Mouse (Mus musculus) limb, embryonic 15.5 days (tissue): Measurements from ENCODE around the gene Xiap. TPM values are rescaled to one million over a fixed set of nuclear protein-coding genes. Genes with fewer than 3 reads are reported as not detected.
A peak's percentile ranks its signal among the peaks of the same experiment; 100 is the strongest.
"Not testable (repeated sequence)": the region's sequence is repeated elsewhere in the genome, so short reads cannot be mapped to it uniquely, and the experiment has no call there.

ENCODE experiments used
- ATAC-seq: fragments of 200-750 bp; cut with Nextera tagmentation; 2 replicates; pipeline ENCODE4 v1.8.0; 2017; ENCODE audit warnings: low read depth, moderate TSS enrichment; ENCODE audit not compliant: insufficient number of reproducible peaks, low FRiP score, low TSS enrichment
- H3K27ac ChIP-seq: fragments of 300-500 bp; sonication (generic); 2 replicates; pipeline ENCODE4 v1.5.1; 2015; ENCODE audit warnings: moderate library complexity, mild to moderate bottlenecking, inconsistent platforms
- H3K27me3 ChIP-seq: fragments of 300-500 bp; sonication (generic); 2 replicates; pipeline ENCODE4 v1.6.1; 2015; ENCODE audit warnings: inconsistent platforms
- H3K36me3 ChIP-seq: fragments of 300-500 bp; sonication (generic); 2 replicates; pipeline ENCODE4 v1.6.1; 2015; ENCODE audit warnings: inconsistent platforms
- H3K4me1 ChIP-seq: fragments of 300-500 bp; sonication (generic); 2 replicates; pipeline ENCODE4 v1.6.1; 2015; ENCODE audit warnings: inconsistent platforms
- H3K4me2 ChIP-seq: fragments of 300-500 bp; sonication (generic); 2 replicates; pipeline ENCODE4 v1.6.1; 2015; ENCODE audit warnings: mild to moderate bottlenecking, inconsistent platforms
- H3K4me3 ChIP-seq: fragments of 300-500 bp; sonication (generic); 2 replicates; pipeline ENCODE4 v1.5.1; 2015; ENCODE audit warnings: mild to moderate bottlenecking, inconsistent platforms
- H3K9ac ChIP-seq: fragments of 300-500 bp; sonication (generic); 2 replicates; pipeline ENCODE4 v1.6.1; 2015; ENCODE audit warnings: inconsistent platforms
- H3K9me3 ChIP-seq: fragments of 300-500 bp; sonication (generic); 2 replicates; pipeline ENCODE4 v1.6.1; 2016; ENCODE audit warnings: inconsistent platforms
- WGBS: fragments of 180-500 bp; shearing (Covaris S2); methylation state at CpG from one replicate; pipeline ENCODE4 v1.1.7; 2015; 5-methylcytosine and 5-hydroxymethylcytosine counted together
- polyA plus RNA-seq: library from polyadenylated mRNA; unstranded; fragments of >200 nt; fragmentation: Nextera tagmentation; extraction: Ambion mirVana; gene quantifications from 2 replicates; pipeline ENCODE4 v1.2.1, GENCODE M21; 2015

Xiap gene
- polyA plus RNA-seq, result 9.1 and 12.7 TPM in 2 replicates

- Histone ChIP-seq H3K4me3 (no peak within 1 kb of the TSS), H3K9ac (no peak within 1 kb of the TSS), H3K9me3 (no peaks in the 10 kb centered on the region), H3K4me1 (no peaks in the 10 kb centered on the region), H3K4me2 (no peak within 1 kb of the TSS), H3K27me3 (no peaks in the 10 kb centered on the region), H3K27ac (no peak within 1 kb of the TSS), H3K36me3 (no peaks in the 10 kb centered on the region)
- 79% methylated on average over 5 of the region's 5 CpGs for WGBS
- ATAC-seq, result no peak
Observed at GRCm38 (mm10) chrX:42059282-42060068, at the start of gene Xiap. Gene Xiap, plus strand, starts transcription at chrX:42059679.

GRCm38 (mm10) chrX:42012677-42013208, 46.7 kb upstream of the Xiap start:
- no peak for ATAC-seq
- WGBS, result 86% methylated on average over 2 of the region's 2 CpGs
- no peak overlapping the region for H3K4me3 ChIP-seq

GRCm38 (mm10) chrX:42013776-42014175, 45.7 kb upstream of the Xiap start:
- H3K9ac ChIP-seq, result no peak overlapping the region
- no peak overlapping the region for H3K4me3 ChIP-seq
- no peaks in the 10 kb centered on the region for H3K9me3 ChIP-seq
- no peak for ATAC-seq
- no peaks in the 10 kb centered on the region for H3K27me3 ChIP-seq
- WGBS, result 74% methylated on average over 3 of the region's 3 CpGs
- H3K27ac ChIP-seq, result no peak overlapping the region
- H3K4me1 ChIP-seq, result no peaks in the 10 kb centered on the region
- H3K4me2 ChIP-seq, result no peak overlapping the region
- H3K36me3 ChIP-seq, result no peaks in the 10 kb centered on the region

More at GRCm38 (mm10) chrX:42012677-42013208, 46.7 kb upstream of the Xiap start:
- H3K4me1 ChIP-seq, result no peaks in the 10 kb centered on the region
- no peak overlapping the region for H3K9ac ChIP-seq
- H3K4me2 ChIP-seq, result no peak overlapping the region
- H3K27ac ChIP-seq, result no peak overlapping the region
- no peaks in the 10 kb centered on the region for H3K9me3 ChIP-seq
- no peaks in the 10 kb centered on the region for H3K27me3 ChIP-seq
- H3K36me3 ChIP-seq, result no peaks in the 10 kb centered on the region

GRCm38 (mm10) chrX:42014502-42014901, 45.0 kb upstream of the Xiap start:
- Histone ChIP-seq H3K4me3 (no peak overlapping the region), H3K9ac (no peak overlapping the region), H3K27me3 (no peaks in the 10 kb centered on the region), H3K4me1 (no peaks in the 10 kb centered on the region), H3K4me2 (no peak overlapping the region), H3K9me3 (no peaks in the 10 kb centered on the region), H3K27ac (no peak overlapping the region), H3K36me3 (no peaks in the 10 kb centered on the region)
- WGBS, result 86% methylated on average over 3 of the region's 3 CpGs
- no peak for ATAC-seq

GRCm38 (mm10) chrX:42018030-42018429, 41.4 kb upstream of the Xiap start:
- no peak for ATAC-seq
- H3K4me1 ChIP-seq, result no peaks in the 10 kb centered on the region
- no peaks in the 10 kb centered on the region for H3K27me3 ChIP-seq
- H3K4me2 ChIP-seq, result no peak overlapping the region
- no peak overlapping the region for H3K27ac ChIP-seq
- no peaks in the 10 kb centered on the region for H3K9me3 ChIP-seq
- H3K4me3 ChIP-seq, result no peak overlapping the region
- H3K9ac ChIP-seq, result no peak overlapping the region
- WGBS, result 52% methylated on average over 1 of the region's 1 CpGs
- no peaks in the 10 kb centered on the region for H3K36me3 ChIP-seq

GRCm38 (mm10) chrX:42019441-42019840, 40.0 kb upstream of the Xiap start:
- H3K4me3 ChIP-seq, result no peak overlapping the region
- no peaks in the 10 kb centered on the region for H3K4me1 ChIP-seq
- H3K9ac ChIP-seq, result no peak overlapping the region
- no peaks in the 10 kb centered on the region for H3K27me3 ChIP-seq
- H3K36me3 ChIP-seq, result no peaks in the 10 kb centered on the region
- H3K4me2 ChIP-seq, result no peak overlapping the region
- H3K27ac ChIP-seq, result no peak overlapping the region
- ATAC-seq, result no peak
- WGBS, result 65% methylated on average over 2 of the region's 2 CpGs
- H3K9me3 ChIP-seq, result no peaks in the 10 kb centered on the region

GRCm38 (mm10) chrX:42025802-42026440, 33.6 kb upstream of the Xiap start:
- not testable (repeated sequence) for H3K27me3 ChIP-seq, H3K9me3 ChIP-seq
- 90% methylated on average over 2 of the region's 3 CpGs for WGBS

GRCm38 (mm10) chrX:42026981-42027380, 32.5 kb upstream of the Xiap start:
- 76% methylated on average over 2 of the region's 2 CpGs for WGBS
- H3K9ac ChIP-seq, H3K9me3 ChIP-seq, H3K27me3 ChIP-seq, H3K36me3 ChIP-seq, H3K4me2 ChIP-seq, H3K4me1 ChIP-seq, H3K27ac ChIP-seq, H3K4me3 ChIP-seq, ATAC-seq: not testable (repeated sequence)

More at GRCm38 (mm10) chrX:42025802-42026440, 33.6 kb upstream of the Xiap start:
- not testable (repeated sequence) for ATAC-seq, H3K27ac ChIP-seq, H3K4me2 ChIP-seq, H3K36me3 ChIP-seq, H3K9ac ChIP-seq, H3K4me1 ChIP-seq, H3K4me3 ChIP-seq

- H3K4me3 ChIP-seq, result no peak overlapping the region
- H3K4me1 ChIP-seq, result no peaks in the 10 kb centered on the region
- 36% methylated on average over 8 of the region's 8 CpGs for WGBS
- no peaks in the 10 kb centered on the region for H3K36me3 ChIP-seq
- H3K9ac ChIP-seq, result no peak overlapping the region
- H3K9me3 ChIP-seq, result no peaks in the 10 kb centered on the region
- H3K27me3 ChIP-seq, result no peaks in the 10 kb centered on the region
- ATAC-seq, result no peak
- H3K4me2 ChIP-seq, result no peak overlapping the region
- peak overlapping the region; percentile 27; the same call in 1 of the 2 replicates for H3K27ac ChIP-seq
Observed at GRCm38 (mm10) chrX:42033111-42033693, 26.3 kb upstream of the Xiap start.

- Histone ChIP-seq H3K9ac (no peak overlapping the region), H3K27ac (0 out of 2 replicates have a peak overlapping the region, but pooled peaks have one; percentile 43), H3K9me3 (no peaks in the 10 kb centered on the region), H3K36me3 (no peaks in the 10 kb centered on the region), H3K27me3 (no peaks in the 10 kb centered on the region), H3K4me3 (no peak overlapping the region), H3K4me1 (no peaks in the 10 kb centered on the region), H3K4me2 (no peak overlapping the region)
- 67% methylated on average over 7 of the region's 7 CpGs for WGBS
- no peak for ATAC-seq
Observed at GRCm38 (mm10) chrX:42033911-42034310, 25.6 kb upstream of the Xiap start.

GRCm38 (mm10) chrX:42039481-42039880, 20.0 kb upstream of the Xiap start:
- Histone ChIP-seq H3K9ac (no peak overlapping the region), H3K4me1 (no peaks in the 10 kb centered on the region), H3K4me3 (no peak overlapping the region), H3K36me3 (no peaks in the 10 kb centered on the region), H3K27ac (no peak overlapping the region), H3K4me2 (no peak overlapping the region), H3K9me3 (no peaks in the 10 kb centered on the region), H3K27me3 (no peaks in the 10 kb centered on the region)
- 81% methylated on average over 5 of the region's 6 CpGs for WGBS
- ATAC-seq, result no peak

GRCm38 (mm10) chrX:42044935-42045334, 14.5 kb upstream of the Xiap start:
- Histone ChIP-seq H3K27ac (no peak overlapping the region), H3K4me1 (no peaks in the 10 kb centered on the region), H3K4me3 (no peak overlapping the region), H3K9me3 (no peaks in the 10 kb centered on the region), H3K9ac (no peak overlapping the region), H3K36me3 (no peaks in the 10 kb centered on the region), H3K4me2 (no peak overlapping the region), H3K27me3 (no peaks in the 10 kb centered on the region)
- no peak for ATAC-seq
- 85% methylated on average over 7 of the region's 7 CpGs for WGBS
